Mouse (Mus musculus) kidney, postnatal 25 days (tissue): Measurements from ENCODE around the gene Micall1.
A peak's percentile ranks its signal among the peaks of the same experiment; 100 is the strongest.

Experiments
- DNase-seq, 2 experiments: peaks; one replicate each; pipeline ENCODE4 v3.0.0; 2021; ENCODE audit warnings: mixed read lengths in 2 of 2

Gene Micall1

DNA sequence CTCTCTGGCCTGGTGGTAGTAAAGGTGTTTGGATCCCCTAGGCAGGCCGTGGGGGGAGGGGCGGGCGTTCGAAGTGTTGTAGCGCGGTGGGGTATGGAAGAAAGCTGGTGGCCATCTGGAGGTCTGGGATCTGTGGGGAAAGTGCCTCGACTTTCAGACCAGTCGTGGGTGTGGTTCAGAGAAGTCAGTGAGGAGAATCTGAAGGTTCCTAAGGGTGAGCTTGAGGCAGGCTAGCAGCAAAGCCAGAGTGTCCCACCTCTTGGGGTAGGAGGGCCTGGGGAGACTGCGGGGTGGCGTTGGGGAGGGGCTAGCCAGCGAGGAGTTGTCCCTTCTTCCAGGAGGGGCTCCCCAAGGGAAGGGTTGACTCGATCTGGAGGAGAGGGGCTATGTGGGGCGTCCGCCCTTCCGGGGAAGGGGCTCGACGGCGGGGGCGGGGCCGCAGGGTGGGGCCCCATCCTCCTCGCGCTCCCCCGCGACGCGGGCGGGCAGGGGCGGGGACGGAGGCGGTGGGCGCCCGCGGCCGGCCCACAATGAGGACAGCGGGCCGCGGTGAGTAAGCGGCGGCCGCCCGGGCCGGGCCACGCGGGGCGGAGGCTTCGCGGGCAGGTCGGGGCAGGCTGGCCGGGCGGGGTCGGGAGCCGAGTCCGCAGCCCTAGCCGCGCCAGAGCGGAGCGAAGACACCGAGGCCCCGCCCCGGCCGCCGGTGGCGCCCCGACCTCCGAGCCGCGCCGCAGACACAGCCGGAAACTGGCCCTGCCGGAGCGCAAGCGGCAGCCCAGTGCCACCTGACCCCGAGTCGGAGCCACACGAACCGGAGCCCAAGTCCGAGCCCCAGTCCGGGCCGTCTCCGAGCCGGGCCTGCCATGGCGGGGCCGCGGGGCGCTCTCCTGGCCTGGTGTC is at the start of gene Micall1:
Gene Micall1 (plus strand): TSS at position 478 of the 900 bp plus-strand sequence.
- DNase-seq = peak; percentile 78 to 92

DNA sequence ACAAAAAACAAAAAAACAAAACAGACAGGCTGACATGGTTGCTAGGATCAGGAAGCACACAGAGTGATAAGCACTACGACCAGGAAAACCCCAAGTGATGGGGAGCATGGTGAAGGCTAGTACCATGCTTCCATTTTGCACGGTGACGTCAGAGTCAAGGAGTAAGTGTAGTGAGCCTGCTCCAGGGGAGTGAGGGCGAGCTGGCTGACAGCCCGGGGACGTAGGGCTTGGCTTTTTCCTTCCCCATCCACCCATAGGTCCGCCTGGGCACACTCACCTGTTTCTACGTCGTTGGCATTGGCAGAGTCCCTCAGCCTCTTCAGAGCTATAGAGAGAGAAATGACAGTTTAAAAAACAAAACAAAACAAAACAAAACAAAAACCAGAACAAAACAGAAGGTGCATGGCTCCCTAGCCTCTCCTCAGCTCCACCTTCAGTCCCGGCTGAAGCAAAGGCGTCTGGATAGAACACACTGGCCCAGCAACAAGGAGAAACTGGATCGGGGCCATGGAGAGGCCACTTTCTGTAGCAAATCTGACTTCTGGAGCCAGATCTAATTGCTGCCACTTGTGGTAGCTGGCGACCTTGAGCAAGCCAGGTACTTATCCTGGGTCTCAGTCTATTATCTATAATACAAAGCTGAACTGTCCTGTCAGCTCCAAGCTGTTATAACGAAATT is 47.7 kb upstream of the Micall1 start:
- DNase-seq = peak; percentile 30 to 60

DNA sequence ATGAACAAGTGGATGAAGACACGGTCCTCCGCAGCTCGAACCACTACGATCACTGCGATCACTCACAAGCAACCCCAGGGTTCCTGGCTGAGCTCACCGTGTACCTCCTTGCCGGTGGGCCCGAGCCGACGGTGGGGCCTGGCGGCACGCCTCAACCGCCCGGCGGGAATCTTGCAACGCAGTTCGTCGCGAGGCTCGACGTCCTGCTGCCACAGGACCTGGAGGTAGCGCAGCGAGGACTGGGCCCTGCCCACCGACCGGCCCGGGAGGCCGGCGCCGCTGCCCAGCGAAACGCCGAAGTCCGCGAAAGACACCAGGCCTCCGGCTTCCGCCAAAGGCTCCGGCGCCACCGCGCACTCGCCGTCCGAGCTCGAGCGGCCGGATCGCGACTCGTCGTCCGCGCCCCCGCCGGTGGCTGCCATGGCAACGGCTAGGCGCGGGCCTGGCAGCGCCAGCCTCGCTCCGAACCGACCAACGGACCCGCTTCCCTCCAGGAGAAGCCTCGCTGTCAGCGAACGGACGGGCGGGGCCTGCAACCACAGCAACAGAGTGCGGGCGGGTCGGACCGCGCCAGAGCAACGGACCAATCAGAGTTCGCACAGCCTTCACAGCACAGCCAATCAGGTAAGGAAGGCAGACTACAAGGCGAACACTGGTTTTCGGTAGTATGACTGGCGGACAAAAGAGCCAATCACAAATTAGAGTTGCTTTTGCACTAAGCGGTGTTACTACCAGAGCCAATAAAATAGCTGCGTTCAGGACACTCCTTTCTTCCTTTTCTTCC is 46.1 kb upstream of the Micall1 start, which contains the start of gene Ankrd54:
Gene Ankrd54 (minus strand): TSS at position 518 of the 784 bp plus-strand sequence.
- peak; percentile 98 to 100 for DNase-seq

DNA sequence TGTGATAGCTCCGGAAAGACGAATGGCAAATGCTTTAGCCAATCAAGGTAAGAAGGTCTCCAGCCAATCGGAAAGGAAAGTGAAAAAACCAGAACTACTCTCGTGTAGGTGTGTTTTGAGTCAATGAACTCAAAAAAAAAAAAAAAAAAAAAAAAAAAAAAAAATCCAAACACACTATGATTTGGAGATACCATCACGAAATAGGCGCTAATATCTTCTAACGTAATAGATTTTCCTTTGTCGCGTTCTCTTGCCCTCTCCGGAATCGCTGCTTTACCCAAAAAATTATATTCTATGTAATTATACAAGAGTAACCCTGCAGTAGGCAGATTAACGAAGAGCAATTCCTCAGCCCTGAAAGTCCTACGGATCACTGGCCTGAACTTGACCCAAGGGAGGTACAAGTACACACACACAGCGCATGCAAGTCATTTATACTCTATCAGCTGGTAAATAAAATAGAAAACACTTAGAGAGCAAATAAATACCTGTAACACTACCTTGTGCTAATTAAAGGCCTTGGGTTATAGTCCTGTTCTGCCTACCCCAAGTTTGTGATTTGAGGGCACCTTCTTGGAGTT is 45.4 kb upstream of the Micall1 start:
- peak in 1 of 2 experiments; percentile 59 for DNase-seq

DNA sequence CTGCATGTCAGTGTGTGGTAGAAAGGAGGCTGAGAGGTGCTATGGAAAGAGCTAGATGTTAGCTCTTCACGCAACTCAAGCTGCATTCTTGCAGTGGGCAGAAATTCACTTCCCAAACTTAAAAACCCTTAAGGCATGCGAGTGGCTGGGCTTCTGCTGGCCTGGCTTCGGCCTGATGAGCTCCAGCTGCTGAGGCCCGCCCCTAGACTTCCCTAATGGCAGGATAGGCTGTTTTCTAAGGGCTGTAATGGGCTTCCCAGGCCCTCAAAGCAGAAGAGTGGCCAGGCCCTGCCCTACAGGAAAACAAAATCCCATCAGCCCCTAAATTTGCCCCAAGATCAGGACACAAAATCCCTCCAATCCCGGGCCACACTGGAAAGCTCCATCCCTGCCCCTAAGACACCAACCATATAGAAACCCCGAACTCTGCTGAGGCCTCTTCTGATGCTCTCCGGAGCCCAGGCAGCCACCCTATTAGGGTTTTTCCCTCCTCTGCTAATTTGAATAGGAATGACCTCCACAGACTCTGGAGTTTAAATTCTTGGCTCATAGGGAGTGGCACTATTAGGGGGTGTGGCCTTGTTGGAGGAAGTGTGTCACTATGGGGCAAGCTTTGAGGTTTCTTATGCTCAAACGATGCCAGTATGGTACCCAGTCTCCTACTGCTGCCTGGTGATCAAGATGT is 43.5 kb upstream of the Micall1 start:
- DNase-seq = peak in 1 of 2 experiments; percentile 53

DNA sequence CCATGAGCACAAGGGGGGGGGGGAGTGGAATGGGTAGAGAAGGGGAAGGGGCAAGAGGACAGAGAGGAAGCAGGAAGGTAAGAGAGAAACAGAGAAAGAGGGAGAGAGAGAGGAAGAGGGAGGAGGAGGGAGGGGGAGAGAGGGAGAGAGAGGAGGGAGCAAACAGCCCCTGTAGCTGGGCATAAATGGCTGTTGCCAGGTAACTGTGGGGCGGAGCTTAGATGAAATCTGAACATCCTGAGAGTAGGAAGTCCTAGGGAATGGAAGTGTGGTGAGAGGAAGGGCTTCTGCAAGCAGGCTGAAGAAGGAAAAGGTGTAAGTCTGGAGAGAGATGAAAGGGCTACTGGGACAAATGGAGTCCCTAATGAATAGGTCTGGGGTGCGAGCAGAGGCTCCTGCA is 42.4 kb upstream of the Micall1 start:
- DNase-seq = peak; percentile 40 to 70

DNA sequence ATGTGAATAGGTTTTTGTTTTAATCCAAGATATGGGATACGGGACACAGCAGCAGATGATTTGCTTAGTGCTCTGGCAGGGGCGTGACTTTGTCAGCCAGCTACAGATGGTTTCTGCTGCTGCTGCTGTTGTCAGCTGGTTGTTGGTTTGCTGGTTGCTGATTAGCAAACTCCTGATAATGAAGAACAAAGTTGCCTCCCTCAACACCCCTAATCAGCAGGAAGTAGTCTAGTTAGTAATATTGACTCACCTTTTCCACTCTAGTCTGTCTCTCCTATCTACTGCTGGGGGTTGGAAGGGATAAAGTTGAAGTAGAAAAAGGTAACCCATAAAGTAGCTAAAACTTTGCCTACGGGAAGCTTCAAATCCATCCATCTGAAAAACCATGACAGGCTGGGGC is 41.1 kb upstream of the Micall1 start:
- peak in 1 of 2 experiments; percentile 8 for DNase-seq

DNA sequence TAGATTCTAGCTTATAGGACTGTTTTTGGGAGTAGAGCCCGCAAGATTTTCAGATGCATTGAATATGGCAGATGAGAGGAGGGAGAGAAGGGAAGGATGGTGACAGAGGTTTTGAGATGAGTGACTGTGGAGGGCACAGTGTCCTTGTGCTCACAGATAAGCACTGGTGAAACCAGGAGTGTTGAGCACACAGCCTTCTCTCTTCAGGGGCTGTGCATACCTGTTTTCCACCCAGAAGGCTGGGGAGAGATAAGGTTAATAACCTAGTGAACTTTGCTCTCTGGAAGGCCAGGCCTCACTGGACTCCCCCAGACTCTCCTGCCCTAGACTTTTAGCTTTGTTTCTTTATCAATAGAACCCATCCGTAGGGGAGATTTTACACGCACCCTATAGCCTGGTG is 40.3 kb upstream of the Micall1 start:
- DNase-seq = peak in 1 of 2 experiments; percentile 21

DNA sequence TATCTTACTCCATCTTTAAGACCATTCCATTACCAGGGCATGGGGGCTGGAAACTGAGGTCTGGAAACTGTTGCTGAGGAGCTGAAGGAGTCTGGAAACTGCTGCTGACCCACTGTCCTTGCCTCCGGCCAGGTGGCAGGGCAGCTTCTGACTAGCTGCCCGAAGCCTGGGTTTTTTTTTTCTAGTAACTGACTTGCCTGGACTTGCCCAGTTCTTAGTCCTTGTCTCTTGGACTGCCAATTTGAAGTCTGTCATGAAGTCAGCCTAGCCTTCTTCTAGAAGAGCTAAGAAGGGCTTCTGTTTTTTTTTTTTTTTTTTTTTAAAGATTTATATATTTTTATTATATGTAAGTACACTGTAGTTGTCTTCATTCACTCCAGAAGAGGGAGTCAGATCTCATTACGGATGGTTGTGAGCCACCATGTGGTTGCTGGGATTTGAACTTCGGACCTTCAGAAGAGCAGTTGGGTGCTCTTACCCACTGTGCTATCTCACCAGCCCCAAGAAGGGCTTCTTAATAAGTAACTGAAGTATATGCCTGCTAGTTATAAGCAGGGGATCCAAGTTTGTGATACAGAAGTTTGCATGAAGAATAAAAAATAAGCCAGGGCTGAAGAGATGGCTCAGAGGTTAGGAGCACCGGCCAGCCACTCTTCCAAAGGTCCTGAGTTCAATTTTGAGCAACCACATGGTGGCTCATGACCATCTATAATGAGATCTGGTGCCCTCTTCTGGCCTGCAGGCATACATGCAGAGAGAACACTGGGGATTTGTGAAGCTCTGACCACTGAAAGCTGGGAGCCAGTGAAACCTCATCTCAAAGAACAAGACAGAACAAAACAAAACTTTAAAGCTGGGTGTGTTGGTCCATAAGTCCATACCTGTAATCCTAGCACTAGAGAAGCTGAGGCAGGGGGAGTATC is 37.3 kb upstream of the Micall1 start:
- peak; percentile 52 to 58 for DNase-seq

DNA sequence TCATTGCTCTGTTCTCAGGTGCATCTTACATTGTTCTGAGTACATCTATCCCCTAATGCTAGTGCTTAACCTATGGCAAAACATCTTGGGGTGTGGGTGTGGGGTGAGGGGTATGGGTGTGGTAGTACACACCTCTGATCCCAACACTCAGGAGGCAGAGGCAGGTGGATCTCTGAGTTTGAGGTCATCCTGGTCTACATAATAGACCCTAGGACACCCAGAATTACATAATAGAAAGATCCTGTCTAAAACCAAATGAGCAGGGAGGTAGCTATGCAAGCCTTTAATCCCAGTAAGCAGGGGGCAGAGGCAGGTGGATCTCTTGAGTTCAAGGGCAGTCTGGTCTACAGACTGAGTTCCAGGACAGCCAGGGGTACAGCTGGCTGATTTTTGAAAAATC is 34.9 kb upstream of the Micall1 start:
- no peak for DNase-seq

DNA sequence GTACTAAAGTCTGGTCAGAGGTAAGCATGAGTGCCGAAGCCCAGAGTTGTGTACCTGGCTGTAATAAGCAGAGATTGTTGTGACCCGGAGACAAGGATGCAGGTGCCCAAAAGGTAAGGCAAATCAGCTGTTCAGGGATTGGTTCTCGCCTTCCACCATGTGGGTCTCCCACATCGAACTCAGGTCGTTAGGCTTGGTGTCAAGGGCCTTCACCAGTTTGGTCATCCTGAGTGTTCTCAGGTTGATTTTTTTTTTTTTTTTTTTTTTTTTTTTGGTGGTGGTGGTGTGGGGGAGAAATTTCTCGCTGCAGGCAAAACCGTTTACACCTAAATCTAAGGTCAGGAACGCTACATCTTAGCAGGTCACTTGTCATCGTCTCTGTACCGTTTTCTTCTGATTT is 34.3 kb upstream of the Micall1 start:
- DNase-seq = no peak

DNA sequence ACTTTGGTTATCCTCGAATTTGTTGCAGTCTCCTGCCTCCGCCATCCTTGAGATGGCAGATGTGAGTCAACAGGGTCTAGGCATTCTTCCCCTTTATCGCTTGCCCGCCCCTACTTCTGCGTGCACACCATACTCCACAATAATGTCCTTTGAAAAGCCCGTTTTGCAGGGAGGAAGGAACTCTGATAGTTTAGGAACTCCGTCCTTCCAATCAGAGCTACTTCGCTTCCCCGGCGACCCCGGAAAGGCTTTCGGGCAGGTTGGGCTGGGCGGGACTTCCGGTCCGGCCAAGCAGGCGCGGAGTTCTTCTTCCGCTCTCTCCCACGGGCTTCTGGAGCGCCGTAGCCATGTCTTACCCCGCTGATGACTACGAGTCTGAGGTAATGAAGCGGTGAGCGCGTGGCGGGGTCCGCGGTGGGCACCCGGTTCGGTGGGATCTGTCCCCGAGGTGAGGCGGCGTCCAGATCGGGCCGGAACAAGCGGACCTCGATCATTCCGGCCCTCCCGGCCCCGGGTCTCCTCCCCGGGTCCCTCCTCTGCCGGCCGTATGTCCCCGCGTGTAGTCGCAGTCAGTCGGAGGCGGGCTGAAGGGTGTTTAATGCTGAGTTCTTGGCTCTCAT is 33.7 kb upstream of the Micall1 start, which contains the start of gene Eif3l:
Gene Eif3l (plus strand): TSS at position 267 of the 620 bp plus-strand sequence.
- peak; percentile 92 to 95 for DNase-seq

DNA sequence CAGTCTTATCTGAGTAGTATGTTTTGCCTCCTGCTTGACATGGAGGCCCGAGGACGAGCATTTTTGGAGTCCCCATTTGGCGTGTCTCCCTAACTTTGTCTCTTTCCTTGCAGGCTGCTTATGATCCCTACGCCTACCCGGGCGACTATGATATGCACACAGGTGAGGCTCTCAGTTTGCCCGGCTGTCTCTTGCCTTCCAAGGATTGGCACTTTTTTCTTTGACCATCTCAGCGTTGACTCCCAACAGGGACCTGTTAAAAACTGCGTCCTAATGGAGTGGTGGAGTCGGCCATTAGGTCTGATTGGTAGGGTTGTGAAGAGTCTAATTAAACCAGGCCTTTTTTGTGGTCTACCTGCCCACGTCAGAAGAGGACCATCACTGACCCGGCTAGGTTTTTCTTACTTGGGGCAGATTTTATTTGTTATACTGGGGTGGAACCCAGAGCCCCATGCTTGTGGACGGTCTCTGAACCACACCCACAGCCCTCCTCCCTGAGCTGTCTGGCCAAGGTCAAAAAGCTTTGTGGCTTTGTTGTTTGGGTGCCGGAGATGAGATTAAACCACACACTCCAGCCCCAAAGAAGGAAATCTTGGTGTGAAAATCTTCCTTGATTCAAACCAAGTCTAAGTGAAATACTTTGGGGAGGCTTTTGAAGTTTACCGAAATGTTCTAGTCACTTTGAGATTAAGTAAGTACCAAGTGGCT is 32.9 kb upstream of the Micall1 start:
- DNase-seq = no peak

DNA sequence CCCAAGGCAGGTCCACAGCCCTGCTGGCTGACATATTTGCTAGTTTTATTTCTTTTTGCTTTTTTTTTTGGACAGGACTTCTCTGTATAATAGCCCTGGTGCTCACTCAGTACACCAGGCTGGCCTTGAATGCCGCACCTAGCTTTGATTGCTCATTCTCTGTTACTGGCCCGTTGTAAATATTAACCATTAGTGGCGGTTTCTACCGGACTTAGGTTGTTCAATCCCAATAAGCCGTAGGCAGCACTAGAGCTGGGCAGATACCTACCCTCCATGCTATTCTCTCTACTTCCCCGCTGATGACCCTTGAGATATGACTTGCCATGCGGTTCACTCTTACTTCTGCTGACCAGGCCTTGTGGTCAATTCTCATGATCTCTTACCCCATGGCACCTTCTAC is 29.1 kb upstream of the Micall1 start:
- no peak for DNase-seq

DNA sequence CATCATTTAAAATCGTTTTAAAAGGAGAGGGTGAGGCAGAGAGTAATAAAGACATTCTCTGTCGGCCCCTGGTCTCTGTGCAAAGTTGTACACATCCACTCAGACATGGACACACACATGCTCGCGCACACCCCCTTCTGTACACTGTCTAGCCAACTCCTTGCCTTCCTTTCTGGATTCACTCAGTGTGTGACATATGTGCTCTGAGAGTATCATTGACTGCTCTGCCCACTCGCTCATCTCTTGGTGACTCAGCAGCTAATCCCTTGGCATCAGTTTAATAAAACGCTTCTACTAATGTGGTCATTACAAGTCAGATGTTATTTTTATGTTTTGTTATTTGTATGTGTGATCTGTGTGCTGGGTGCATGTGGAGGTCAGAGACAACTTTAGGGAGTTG is 16.4 kb upstream of the Micall1 start:
- DNase-seq = no peak

DNA sequence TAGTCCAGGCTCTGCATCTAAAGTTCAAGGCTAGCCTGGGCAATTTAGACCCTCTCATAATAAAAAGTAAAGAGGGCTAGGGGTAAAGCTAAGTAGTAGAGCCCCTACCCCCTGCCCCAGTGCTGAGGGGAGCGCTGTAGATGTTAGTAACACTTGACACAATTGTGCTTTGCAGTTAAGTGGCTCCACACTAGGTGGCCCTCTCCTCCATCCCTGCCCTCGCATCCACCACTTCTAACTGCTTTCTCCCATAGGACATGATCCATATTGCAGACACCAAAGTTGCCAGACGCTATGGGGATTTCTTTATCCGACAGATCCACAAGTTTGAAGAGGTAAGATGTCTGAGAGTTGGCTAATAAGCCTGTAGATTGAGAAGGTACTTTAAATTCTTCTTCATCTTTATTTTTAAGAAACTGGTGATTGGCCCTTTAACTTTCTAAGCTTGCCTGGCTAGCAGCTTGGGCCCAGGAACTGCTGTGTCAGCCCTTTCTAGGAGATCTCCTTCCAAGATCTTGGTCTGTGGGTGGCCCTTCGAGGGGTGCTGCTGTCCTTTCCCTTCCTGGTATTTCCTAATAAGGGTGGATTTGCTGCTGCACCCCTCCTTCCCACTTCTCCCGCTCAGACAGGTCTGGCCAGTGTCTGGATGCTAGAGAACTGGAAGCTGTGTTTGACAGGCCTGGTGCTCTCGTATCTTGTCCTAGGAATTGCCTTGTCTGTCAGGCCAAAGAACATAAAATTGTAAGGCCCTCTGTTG is 15.4 kb upstream of the Micall1 start:
- peak; percentile 59 to 66 for DNase-seq

DNA sequence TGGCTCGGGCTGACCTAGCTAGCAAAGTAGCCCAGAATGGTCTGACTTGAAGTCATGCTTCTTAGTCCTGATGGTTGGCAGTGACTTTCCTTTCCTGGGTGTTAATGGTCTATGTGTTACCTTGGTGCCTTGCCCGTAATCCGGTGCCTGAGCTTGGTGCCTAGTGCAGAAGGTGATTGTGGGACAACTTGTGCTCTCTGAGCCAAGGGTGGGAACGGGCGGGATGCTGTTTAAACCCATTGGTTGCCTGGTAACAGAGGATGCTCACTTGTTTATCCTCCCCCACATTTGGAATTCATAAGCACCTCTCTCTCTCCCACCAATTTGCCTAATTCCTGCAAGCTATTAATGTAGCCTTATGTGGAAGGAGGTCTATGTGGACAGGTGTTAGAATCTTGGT is 13.2 kb upstream of the Micall1 start:
- no peak for DNase-seq

DNA sequence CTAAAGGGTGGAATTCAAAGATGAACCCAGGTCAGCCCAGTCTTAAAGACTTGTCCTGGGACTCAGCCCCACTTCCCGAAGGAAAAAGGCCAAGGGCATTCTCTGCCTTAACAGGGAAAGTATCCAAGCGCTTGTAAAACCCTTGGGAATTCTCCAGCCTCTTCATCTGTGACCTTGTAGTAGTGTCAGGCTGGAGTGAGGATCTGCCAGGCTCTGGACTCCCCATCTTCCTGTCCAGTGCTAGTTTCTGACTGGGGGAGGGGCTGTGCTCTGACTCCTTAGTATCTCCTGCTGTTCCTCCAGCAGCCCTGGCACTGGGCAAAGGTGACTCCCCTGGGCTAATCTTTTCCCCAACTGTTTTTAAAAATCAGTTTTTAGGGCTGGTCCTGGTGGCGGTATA is 12.1 kb upstream of the Micall1 start:
- DNase-seq = peak; percentile 78 to 86

DNA sequence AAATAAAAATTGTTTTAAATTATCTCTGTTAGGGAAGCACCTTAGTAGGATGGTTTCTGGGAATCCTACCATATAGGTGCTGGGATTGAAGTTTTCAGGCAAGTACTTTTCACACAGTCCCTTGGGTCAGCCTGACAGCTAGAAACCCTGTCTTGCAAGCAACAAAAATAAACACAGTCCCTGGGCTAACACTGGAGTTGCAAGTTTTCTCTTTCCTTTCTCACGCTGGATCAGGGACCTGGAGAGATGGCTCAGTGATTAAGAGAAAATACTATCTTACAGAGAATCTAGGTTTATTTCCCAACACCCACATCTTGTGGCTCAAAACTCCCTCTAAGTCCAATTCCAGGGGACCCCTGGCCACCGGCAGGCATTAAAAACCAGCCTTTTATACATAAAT is 11.6 kb upstream of the Micall1 start:
- DNase-seq = no peak
